Comparison of ENCODE assay signal across 9 mouse cellular contexts in the genomic region with DNA sequence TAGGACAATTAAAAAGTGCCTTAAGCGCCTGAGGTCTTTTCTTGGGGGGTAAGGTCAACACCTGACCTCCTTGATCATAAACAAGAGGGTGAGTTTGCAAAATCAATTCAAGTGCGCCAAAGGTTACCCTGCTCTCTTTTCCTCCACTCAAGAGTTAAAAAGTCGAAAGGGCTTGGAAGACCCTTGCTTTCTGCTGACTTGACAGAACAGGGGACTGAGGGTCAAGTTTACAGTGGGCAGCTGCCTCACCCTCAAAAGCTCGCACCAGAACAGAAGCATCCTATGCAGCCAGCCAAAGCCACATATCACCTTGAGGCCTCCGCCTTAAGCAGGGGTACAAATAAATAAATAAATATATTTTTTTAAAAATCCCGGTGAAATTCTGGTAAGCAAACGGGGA. TPM values are rescaled to one million over a fixed set of nuclear protein-coding genes. Genes with fewer than 3 reads are reported as not detected.
DNase-seq lines count a peak whose midpoint lies in the region; ATAC-seq and TF ChIP-seq lines count a peak whose summit lies in the region.
"Had no signal": no experiment of that assay in that cellular context is flagged by ENCODE, and none has a peak within 500 bp of the region (broad histone marks: within the 10 kb centered on the region; RNA-seq: fewer than 3 reads in every experiment).

No protein-coding gene starts in this region.

- H3K9ac ChIP-seq in liver, embryonic 11.5 days (ENCODE audit: low read depth, low read length): no peak overlapping the region
- H3K9ac ChIP-seq in forebrain, embryonic 13.5 days: peak overlapping the region; percentile 99
- H3K9ac ChIP-seq in limb, embryonic 12.5 days (replicated peaks): peak overlapping the region; percentile 98; the same call in 1 of the 2 replicates

- H3K4me3 ChIP-seq in liver, embryonic 11.5 days (ENCODE audit: low read depth, low read length): 0 out of 2 replicates have a peak overlapping the region, but pooled peaks have one; percentile 98
- H3K4me3 ChIP-seq in forebrain, embryonic 13.5 days: peak overlapping the region; percentile 94
- peak overlapping the region; percentile 93 for H3K4me3 ChIP-seq in limb, embryonic 12.5 days (replicated peaks)
- H3K4me3 ChIP-seq in olfactory bulb, adult 2 months (ENCODE audit: insufficient read depth, low read depth, low read length): peak overlapping the region; percentile 35

- no peak for TF ChIP-seq POLR2A in olfactory bulb, adult 2 months (IDR thresholded peaks at IDR 0.05; ENCODE audit: insufficient read depth, low read depth, low read length)

- DNase-seq in liver, embryonic 11.5 days (ENCODE audit: low spot score): no peak
- no peak for DNase-seq in liver
- no peak for DNase-seq in embryo, embryonic 11 days
- DNase-seq in right cerebral cortex, postnatal 10 days (ENCODE audit: low spot score in 2 of 2): no peak
- DNase-seq in embryo, embryonic 10 days (ENCODE audit: low spot score): no peak
- DNase-seq: gastrocnemius, postnatal 36 days had no signal

- no peak overlapping the region for H3K27ac ChIP-seq in liver, embryonic 11.5 days (ENCODE audit: low read depth, low read length)
- H3K27ac ChIP-seq in forebrain, embryonic 13.5 days: 0 out of 2 replicates have a peak overlapping the region, but pooled peaks have one; percentile 40
- H3K27ac ChIP-seq in limb, embryonic 12.5 days: no peak overlapping the region
- H3K27ac ChIP-seq in olfactory bulb, adult 2 months (ENCODE audit: insufficient read depth, low read depth, low read length): 0 out of 2 replicates have a peak overlapping the region, but pooled peaks have one; percentile 20

- no peaks in the 10 kb centered on the region for H3K9me3 ChIP-seq in liver, embryonic 11.5 days (ENCODE audit: control insufficient read depth, low read length)
- H3K9me3 ChIP-seq in forebrain, embryonic 13.5 days (replicated peaks): no peaks in the 10 kb centered on the region
- H3K9me3 ChIP-seq in limb, embryonic 12.5 days: no peaks in the 10 kb centered on the region

- WGBS in liver, embryonic 11.5 days: 67% methylated on average over 7 of the region's 7 CpGs
- 42% methylated on average over 7 of the region's 7 CpGs for whole genome bisulfite sequencing in forebrain, embryonic 13.5 days
- 22% methylated on average over 7 of the region's 7 CpGs for WGBS in limb, embryonic 12.5 days
- WGBS in olfactory bulb, adult 2 months: 61% methylated on average over 7 of the region's 7 CpGs

- H3K4me2 ChIP-seq in liver, embryonic 11.5 days: peak overlapping the region; percentile 85
- H3K4me2 ChIP-seq in forebrain, embryonic 13.5 days: peak overlapping the region; percentile 91
- peak overlapping the region; percentile 83 for H3K4me2 ChIP-seq in limb, embryonic 12.5 days

- TF ChIP-seq CTCF in olfactory bulb, adult 2 months (IDR thresholded peaks at IDR 0.05; ENCODE audit: insufficient read depth, low read depth, low read length): no peak

- H3K36me3 ChIP-seq in liver, embryonic 11.5 days (ENCODE audit: control insufficient read depth, insufficient read depth, low read length): peaks cover 17% of the 10 kb centered on the region
- peaks cover 24% of the 10 kb centered on the region for H3K36me3 ChIP-seq in forebrain, embryonic 13.5 days (ENCODE audit: poor library complexity, severe bottlenecking)
- H3K36me3 ChIP-seq in limb, embryonic 12.5 days: peaks cover 24% of the 10 kb centered on the region

- H3K4me1 ChIP-seq in liver, embryonic 11.5 days (replicated peaks; ENCODE audit: control insufficient read depth, insufficient read depth, low read length): peaks cover 30% of the 10 kb centered on the region
- peaks cover 54% of the 10 kb centered on the region for H3K4me1 ChIP-seq in forebrain, embryonic 13.5 days
- H3K4me1 ChIP-seq in limb, embryonic 12.5 days (replicated peaks): peaks cover 40% of the 10 kb centered on the region
- H3K4me1 ChIP-seq in olfactory bulb, adult 2 months (ENCODE audit: control insufficient read depth, insufficient read depth, low read length): peaks cover 9% of the 10 kb centered on the region

- no peak for ATAC-seq in liver, embryonic 11.5 days (replicated peaks; ENCODE audit: low FRiP score)
- no peak for ATAC-seq in forebrain, embryonic 13.5 days
- ATAC-seq in limb, embryonic 12.5 days (ENCODE audit: insufficient number of reproducible peaks, insufficient read depth, low FRiP score, low TSS enrichment, low read depth): no peak

- no peaks in the 10 kb centered on the region for H3K27me3 ChIP-seq in liver, embryonic 11.5 days (replicated peaks; ENCODE audit: control insufficient read depth, insufficient read depth, low read length)
- H3K27me3 ChIP-seq in forebrain, embryonic 13.5 days: no peaks in the 10 kb centered on the region
- H3K27me3 ChIP-seq in limb, embryonic 12.5 days: no peaks in the 10 kb centered on the region

RNA-seq across cellular contexts. Expression of gene Msi2, which starts 3.0 kb away (rescaled TPM):
- 7.1 and 8.2 TPM in 2 replicates for polyA plus RNA-seq in liver, embryonic 11.5 days (2014; fragmentation: Nextera tagmentation; extraction: Ambion mirVana)
- polyA plus RNA-seq in forebrain, embryonic 13.5 days (2015; fragmentation: Nextera tagmentation; extraction: Ambion mirVana): 31.5 and 36.5 TPM in 2 replicates
- polyA plus RNA-seq in limb, embryonic 12.5 days (2016; fragmentation: Nextera tagmentation; extraction: Ambion mirVana): 16.8 and 24.0 TPM in 2 replicates
- 78.5 and 158 TPM in 2 replicates for polyA plus RNA-seq in olfactory bulb, adult 2 months (2012; ENCODE audit: insufficient read depth, insufficient read length, low replicate concordance, missing spikeins)

Comparison
In these comparisons a context has a peak if more than half of its experiments do, and no peak if none do; other contexts are left out.
1. H3K27ac ChIP-seq: peak in forebrain, embryonic 13.5 days (single experiment) and olfactory bulb, adult 2 months (single experiment); none in liver, embryonic 11.5 days (single experiment) and limb, embryonic 12.5 days (single experiment).
2. H3K4me3 ChIP-seq: peak in every context shown above with its lines; median percentile 98 in liver, embryonic 11.5 days; 94 in forebrain, embryonic 13.5 days; 93 in limb, embryonic 12.5 days; 35 in olfactory bulb, adult 2 months.
3. Peak in every context shown above with its lines, with median percentiles within 50 percentile points of each other: H3K4me2 ChIP-seq.